Mouse (Mus musculus) heart, embryonic 13.5 days (tissue): ENCODE results near the gene Necap2. TPM values are rescaled to one million over a fixed set of nuclear protein-coding genes. Genes with fewer than 3 reads are reported as not detected.

Experiments
- ATAC-seq: fragments of 200-750 bp; cut with Nextera tagmentation; 2 replicates; pipeline ENCODE4 v1.8.0; 2017; ENCODE audit warnings: moderate TSS enrichment; ENCODE audit not compliant: insufficient number of reproducible peaks, low FRiP score, low TSS enrichment; ENCODE audit errors: extremely low read depth
- H3K27ac ChIP-seq: fragments of 300-500 bp; sonication (generic); replicated peaks from 2 replicates; pipeline ENCODE4 v1.5.1; 2015; ENCODE audit warnings: moderate library complexity, mild to moderate bottlenecking, inconsistent platforms
- H3K27me3 ChIP-seq: fragments of 300-500 bp; sonication (generic); replicated peaks from 2 replicates; pipeline ENCODE4 v1.6.1; 2015; ENCODE audit warnings: mild to moderate bottlenecking, inconsistent platforms
- H3K36me3 ChIP-seq: fragments of 300-500 bp; sonication (generic); 2 replicates; pipeline ENCODE4 v1.6.1; 2015; ENCODE audit warnings: mild to moderate bottlenecking, inconsistent platforms
- H3K4me1 ChIP-seq: fragments of 300-500 bp; sonication (generic); 2 replicates; pipeline ENCODE4 v1.6.1; 2015; ENCODE audit warnings: inconsistent platforms
- H3K4me2 ChIP-seq: fragments of 300-500 bp; sonication (generic); 2 replicates; pipeline ENCODE4 v1.6.1; 2015; ENCODE audit warnings: inconsistent platforms, mild to moderate bottlenecking, moderate library complexity
- H3K4me3 ChIP-seq: fragments of 300-500 bp; sonication (generic); 2 replicates; pipeline ENCODE4 v1.5.1; 2015; ENCODE audit warnings: moderate library complexity, mild to moderate bottlenecking, inconsistent platforms
- H3K9ac ChIP-seq: fragments of 300-500 bp; sonication (generic); 2 replicates; pipeline ENCODE4 v1.6.1; 2015; ENCODE audit warnings: inconsistent platforms, mild to moderate bottlenecking, moderate library complexity
- H3K9me3 ChIP-seq: fragments of 300-500 bp; sonication (generic); 2 replicates; pipeline ENCODE4 v1.6.1; 2016; ENCODE audit warnings: inconsistent platforms
- WGBS: fragments of 180-500 bp; shearing (Covaris S2); methylation state at CpG from one replicate; pipeline ENCODE4 v1.1.7; 2015; ENCODE audit warnings: mixed read lengths; 5-methylcytosine and 5-hydroxymethylcytosine counted together
- polyA plus RNA-seq: library from polyadenylated mRNA; unstranded; fragments of >200 nt; fragmentation: Nextera tagmentation; extraction: Ambion mirVana; gene quantifications from 2 replicates; pipeline ENCODE4 v1.2.1, GENCODE M21; 2015

Necap2 gene
- polyA plus RNA-seq, 1 experiment from 2014 or later, result 39.7 TPM

DNA sequence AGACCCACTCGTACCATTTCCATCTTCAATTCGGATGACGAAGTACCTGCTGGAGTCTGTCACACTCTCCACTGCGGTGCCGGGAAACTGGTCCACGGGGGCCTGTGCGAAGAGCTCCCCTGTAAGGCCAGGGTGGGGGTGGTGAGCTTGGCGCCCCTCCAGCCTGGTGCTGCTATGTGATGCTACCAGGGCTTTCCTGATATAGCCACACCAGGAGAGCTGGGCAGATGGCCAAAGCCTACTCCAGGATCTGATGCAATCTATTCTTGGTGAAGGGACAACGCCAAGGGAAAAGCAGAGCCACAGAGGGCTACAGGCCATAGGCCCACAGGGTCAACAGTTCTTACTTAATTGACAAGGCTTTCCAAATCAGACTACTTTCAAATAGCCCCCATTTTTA, 4.5 kb downstream of the Necap2 start:
- peak overlapping the region; percentile 64 for H3K9ac ChIP-seq
- peaks cover 68% of the 10 kb centered on the region for H3K36me3 ChIP-seq
- H3K4me2 ChIP-seq, result peak overlapping the region; percentile 33
- peaks cover 63% of the 10 kb centered on the region for H3K4me1 ChIP-seq
- no peak for ATAC-seq
- H3K4me3 ChIP-seq, result peak overlapping the region; percentile 6; the same call in 1 of the 2 replicates
- 47% methylated on average over 9 of the region's 9 CpGs for WGBS
- H3K9me3 ChIP-seq, result no peaks in the 10 kb centered on the region
- peak overlapping the region; percentile 91 for H3K27ac ChIP-seq
- H3K27me3 ChIP-seq, result no peaks in the 10 kb centered on the region

DNA sequence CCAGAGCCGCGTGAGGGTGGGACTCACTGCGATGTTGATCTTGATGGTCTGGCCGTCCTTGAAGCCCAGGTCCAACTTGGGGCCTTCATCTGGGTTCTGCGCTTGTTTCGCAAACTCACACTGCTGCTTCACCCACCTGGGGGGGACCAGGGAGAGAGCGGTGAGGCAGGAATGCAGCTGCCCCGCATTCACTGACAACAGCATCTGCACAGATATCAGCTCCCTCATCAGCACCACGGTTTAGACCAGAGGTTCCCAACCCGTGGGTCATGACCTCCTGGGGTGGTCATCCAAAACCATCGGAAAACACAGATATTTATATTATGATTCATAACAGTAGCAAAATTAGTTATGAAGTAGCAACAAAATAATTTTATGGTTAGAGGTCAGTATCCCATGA, 5.7 kb downstream of the Necap2 start:
- Histone ChIP-seq H3K9ac (no peak overlapping the region), H3K9me3 (no peaks in the 10 kb centered on the region), H3K4me1 (peaks cover 73% of the 10 kb centered on the region), H3K4me3 (no peak overlapping the region), H3K4me2 (no peak overlapping the region), H3K36me3 (peaks cover 80% of the 10 kb centered on the region), H3K27me3 (no peaks in the 10 kb centered on the region), H3K27ac (no peak overlapping the region)
- 88% methylated on average over 11 of the region's 11 CpGs for WGBS
- no peak for ATAC-seq

GRCm38 (mm10) chr4:141069731-141070130, 8.4 kb downstream of the Necap2 start:
- Histone ChIP-seq H3K4me2 (no peak overlapping the region), H3K9me3 (no peaks in the 10 kb centered on the region), H3K4me1 (peaks cover 63% of the 10 kb centered on the region), H3K9ac (no peak overlapping the region), H3K27ac (0 out of 2 replicates have a peak overlapping the region, but pooled peaks have one; percentile 6), H3K4me3 (no peak overlapping the region), H3K27me3 (no peaks in the 10 kb centered on the region), H3K36me3 (peaks cover 90% of the 10 kb centered on the region)
- WGBS, result 58% methylated on average over 4 of the region's 4 CpGs
- no peak for ATAC-seq

DNA sequence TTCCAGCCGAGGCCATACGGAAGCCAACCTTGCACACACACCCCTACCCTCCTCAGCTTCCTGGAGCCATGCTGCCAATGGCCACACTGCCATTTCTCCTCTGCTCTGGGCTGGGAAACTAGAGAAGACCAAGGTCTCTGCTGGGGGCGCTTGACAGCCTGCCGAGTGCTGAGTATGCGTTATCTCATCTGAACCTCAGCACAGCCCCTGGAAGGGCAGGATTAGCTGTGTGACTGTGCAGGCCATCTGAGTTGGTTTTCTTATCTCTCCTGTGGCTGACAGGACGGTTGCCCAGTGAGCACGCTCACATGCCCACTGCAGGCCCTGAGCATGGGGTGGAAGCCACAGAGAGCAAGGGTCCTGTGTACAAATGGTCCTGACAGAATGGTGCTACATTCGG, 9.5 kb downstream of the Necap2 start:
- WGBS, result 40% methylated on average over 8 of the region's 8 CpGs
- H3K9ac ChIP-seq, result peak overlapping the region; percentile 40; the same call in 1 of the 2 replicates
- H3K4me3 ChIP-seq, result no peak overlapping the region
- ATAC-seq, result no peak
- no peak overlapping the region for H3K4me2 ChIP-seq
- H3K27me3 ChIP-seq, result no peaks in the 10 kb centered on the region
- H3K36me3 ChIP-seq, result peaks cover 83% of the 10 kb centered on the region
- no peaks in the 10 kb centered on the region for H3K9me3 ChIP-seq
- H3K4me1 ChIP-seq, result peaks cover 53% of the 10 kb centered on the region
- peak overlapping the region; percentile 24; the same call in 1 of the 2 replicates for H3K27ac ChIP-seq

- no peak overlapping the region for H3K4me2 ChIP-seq
- H3K4me1 ChIP-seq, result peaks cover 42% of the 10 kb centered on the region
- peak overlapping the region; percentile 65 for H3K27ac ChIP-seq
- H3K4me3 ChIP-seq, result no peak overlapping the region
- H3K9me3 ChIP-seq, result no peaks in the 10 kb centered on the region
- ATAC-seq, result no peak
- 69% methylated on average over 9 of the region's 9 CpGs for WGBS
- peak overlapping the region; percentile 52 for H3K9ac ChIP-seq
- no peaks in the 10 kb centered on the region for H3K27me3 ChIP-seq
- peaks cover 74% of the 10 kb centered on the region for H3K36me3 ChIP-seq
Measured at GRCm38 (mm10) chr4:141067516-141068046, 10.6 kb downstream of the Necap2 start.

DNA sequence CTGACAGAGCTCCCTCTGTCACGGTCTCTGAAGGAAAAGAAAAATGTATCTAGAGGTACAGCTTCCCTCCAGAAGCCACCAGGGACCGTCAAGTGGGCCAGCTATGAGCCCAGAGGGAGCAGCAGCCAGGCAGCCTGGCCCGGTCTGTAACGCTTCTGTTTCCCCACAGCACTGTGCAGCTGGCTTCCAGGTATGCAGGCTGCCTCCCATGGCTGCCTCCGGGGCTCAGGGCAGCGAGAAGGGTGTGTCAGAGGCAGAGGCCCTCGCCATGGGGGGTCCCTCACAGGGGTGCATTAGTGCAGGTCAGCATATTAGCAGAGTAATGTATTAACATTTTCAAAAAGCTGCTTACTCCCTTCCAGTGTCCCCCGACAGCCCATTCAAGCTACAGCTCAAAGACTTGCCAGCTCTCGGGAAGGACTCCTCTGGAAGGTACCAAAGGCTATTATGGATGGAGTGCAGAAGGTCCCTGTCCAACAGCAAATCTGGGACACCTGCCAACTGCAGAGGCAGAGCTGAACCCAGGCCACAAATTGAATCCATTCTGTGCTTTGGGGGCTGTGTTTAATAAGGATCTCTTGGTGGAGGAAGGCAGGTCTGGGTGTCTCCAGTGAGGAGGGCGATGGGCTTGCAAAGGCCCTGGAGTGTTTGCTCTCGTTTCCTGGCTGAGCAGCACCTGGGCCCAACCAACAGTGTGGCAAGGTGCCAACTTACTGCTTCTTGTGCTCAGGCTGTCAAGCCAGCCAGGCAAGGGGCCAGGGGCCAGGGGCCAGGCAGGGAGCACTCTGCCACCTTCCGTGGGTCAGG, 11.2 kb downstream of the Necap2 start:
- Histone ChIP-seq H3K27me3 (no peaks in the 10 kb centered on the region), H3K4me1 (peaks cover 41% of the 10 kb centered on the region), H3K27ac (peak overlapping the region; percentile 65), H3K4me2 (no peak overlapping the region), H3K9ac (peak overlapping the region; percentile 52; the same call in 1 of the 2 replicates), H3K4me3 (no peak overlapping the region), H3K9me3 (no peaks in the 10 kb centered on the region), H3K36me3 (peaks cover 67% of the 10 kb centered on the region)
- ATAC-seq, result no peak
- 73% methylated on average over 12 of the region's 12 CpGs for WGBS

DNA sequence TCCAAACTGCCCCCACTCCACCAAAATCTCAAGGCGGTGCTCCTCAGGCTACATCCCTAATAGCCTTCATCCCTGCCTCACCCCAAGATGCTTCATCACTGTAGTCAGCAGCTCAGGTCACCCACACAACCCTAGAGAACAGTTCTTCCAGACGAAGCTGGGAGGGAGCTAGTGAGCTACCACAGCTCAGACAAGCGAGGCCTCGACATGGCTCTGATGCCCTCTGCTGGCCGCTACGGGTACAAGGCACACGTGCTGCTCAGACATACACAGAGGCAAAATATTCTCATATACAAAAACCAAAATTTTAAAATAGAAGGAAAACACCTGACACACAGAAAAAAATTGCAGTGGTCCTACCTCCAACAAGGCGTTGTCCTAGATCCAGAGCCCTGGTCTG, 13.0 kb downstream of the Necap2 start:
- H3K27ac ChIP-seq, result no peak overlapping the region
- ATAC-seq, result no peak
- WGBS, result 6% methylated on average over 8 of the region's 8 CpGs
- H3K27me3 ChIP-seq, result no peaks in the 10 kb centered on the region
- no peak overlapping the region for H3K9ac ChIP-seq
- no peak overlapping the region for H3K4me3 ChIP-seq
- H3K4me2 ChIP-seq, result no peak overlapping the region
- no peaks in the 10 kb centered on the region for H3K9me3 ChIP-seq
- H3K36me3 ChIP-seq, result peaks cover 49% of the 10 kb centered on the region
- peaks cover 49% of the 10 kb centered on the region for H3K4me1 ChIP-seq

- ATAC-seq, result no peak
- H3K9ac ChIP-seq, result no peak overlapping the region
- WGBS, result 75% methylated on average over 4 of the region's 4 CpGs
Measured at GRCm38 (mm10) chr4:141064104-141064659, 14.0 kb downstream of the Necap2 start.

GRCm38 (mm10) chr4:141060426-141061301, 17.5 kb downstream of the Necap2 start, which contains the start of gene Crocc:
Gene Crocc (minus strand): TSS chr4:141060550.
- under 1% methylated on average over 77 of the region's 77 CpGs for WGBS
- no peaks in the 10 kb centered on the region for H3K27me3 ChIP-seq
- peak within 1 kb of the TSS; percentile 85 for H3K4me2 ChIP-seq
- peak; percentile 94 for ATAC-seq
- H3K36me3 ChIP-seq, result peaks cover 25% of the 10 kb centered on the region
- H3K27ac ChIP-seq, result peak within 1 kb of the TSS; percentile 91
- peaks cover 24% of the 10 kb centered on the region for H3K4me1 ChIP-seq
- H3K4me3 ChIP-seq, result peak within 1 kb of the TSS; percentile 77
- peak within 1 kb of the TSS; percentile 92 for H3K9ac ChIP-seq
- no peaks in the 10 kb centered on the region for H3K9me3 ChIP-seq

More at GRCm38 (mm10) chr4:141064104-141064659, 14.0 kb downstream of the Necap2 start:
- Histone ChIP-seq H3K9me3 (no peaks in the 10 kb centered on the region), H3K27ac (no peak overlapping the region), H3K36me3 (peaks cover 40% of the 10 kb centered on the region), H3K4me1 (peaks cover 49% of the 10 kb centered on the region), H3K4me2 (no peak overlapping the region), H3K27me3 (no peaks in the 10 kb centered on the region), H3K4me3 (no peak overlapping the region)

GRCm38 (mm10) chr4:141059616-141060425, 18.3 kb downstream of the Necap2 start:
- Histone ChIP-seq H3K36me3 (peaks cover 28% of the 10 kb centered on the region), H3K27ac (peak overlapping the region; percentile 91), H3K9me3 (no peaks in the 10 kb centered on the region), H3K4me1 (peaks cover 22% of the 10 kb centered on the region), H3K27me3 (no peaks in the 10 kb centered on the region), H3K9ac (peak overlapping the region; percentile 92), H3K4me3 (peak overlapping the region; percentile 77), H3K4me2 (peak overlapping the region; percentile 85)
- 2% methylated on average over 32 of the region's 32 CpGs for WGBS
- ATAC-seq, result no peak; the same call in 1 of the 2 replicates
